Mouse (Mus musculus): ENCODE results near the gene Myadm. TPM values are rescaled to one million over a fixed set of nuclear protein-coding genes. Genes with fewer than 3 reads are reported as not detected.

The Myadm gene
- polyA plus RNA-seq, 1 experiment from 2014 or later = 178 TPM

DNA sequence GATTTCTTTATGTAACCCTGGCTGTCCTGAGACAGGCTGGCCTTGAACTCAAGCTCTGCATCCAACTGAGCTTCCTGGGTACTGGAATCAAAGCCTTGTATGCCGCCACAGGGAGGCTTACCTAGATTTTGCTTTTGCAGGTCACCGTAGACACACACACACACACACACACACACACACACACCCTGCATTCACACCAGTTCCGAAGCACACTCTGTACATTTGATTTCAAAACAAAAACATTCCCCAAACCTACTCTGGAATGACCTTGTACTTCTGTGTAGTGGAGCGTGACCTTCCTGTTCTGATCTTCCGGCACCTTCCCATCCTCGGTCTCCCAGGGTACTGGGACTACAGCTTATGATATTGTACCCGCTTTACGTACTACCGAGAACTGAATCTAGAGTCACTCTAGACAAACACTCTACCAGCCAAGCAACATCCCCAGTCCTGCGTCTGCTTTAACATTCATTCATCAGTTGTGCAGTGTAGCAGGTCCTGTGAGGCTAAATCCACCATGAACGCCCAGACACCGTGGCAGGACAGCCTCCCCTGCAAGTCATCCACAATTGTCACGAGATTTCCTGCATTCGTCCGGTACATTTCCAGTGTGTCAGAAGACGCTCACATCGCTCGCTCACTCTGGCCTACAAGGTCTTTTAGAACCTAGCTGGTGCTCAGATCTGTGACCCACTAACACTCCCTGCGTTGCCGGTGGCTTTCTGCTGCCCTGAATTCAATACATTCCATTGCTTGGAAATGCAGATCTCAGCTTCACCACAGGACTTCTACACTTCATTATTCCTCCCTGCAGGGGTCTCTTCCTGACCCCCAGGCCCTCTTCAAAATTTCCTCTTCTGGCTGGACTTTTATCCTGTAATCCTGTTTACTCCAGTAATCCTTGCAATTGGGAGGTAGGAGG, 58.7 kb downstream of the Myadm start:
- Histone ChIP-seq H3K9me3 (ENCODE audit: control insufficient read depth, low read length) (no peaks in the 10 kb centered on the region), H3K4me1 (ENCODE audit: control insufficient read depth, insufficient read depth, low read length) (no peaks in the 10 kb centered on the region), H3K9ac (ENCODE audit: low read depth, low read length) (no peak overlapping the region), H3K36me3 (ENCODE audit: control insufficient read depth, insufficient read depth, low read length) (peaks cover 70% of the 10 kb centered on the region), H3K27ac (replicated peaks; ENCODE audit: low read depth, low read length) (no peak overlapping the region), H3K27me3 (replicated peaks; ENCODE audit: control insufficient read depth, insufficient read depth, low read length) (no peaks in the 10 kb centered on the region), H3K4me3 (ENCODE audit: low read depth, low read length) (no peak overlapping the region), H3K4me2 (ENCODE audit: low read depth, low read length) (no peak overlapping the region)
- DNase-seq (ENCODE audit: low spot score) = no peak
- no peak for ATAC-seq (ENCODE audit: low read depth)
- 53% methylated on average over 20 of the region's 20 CpGs for WGBS

DNA sequence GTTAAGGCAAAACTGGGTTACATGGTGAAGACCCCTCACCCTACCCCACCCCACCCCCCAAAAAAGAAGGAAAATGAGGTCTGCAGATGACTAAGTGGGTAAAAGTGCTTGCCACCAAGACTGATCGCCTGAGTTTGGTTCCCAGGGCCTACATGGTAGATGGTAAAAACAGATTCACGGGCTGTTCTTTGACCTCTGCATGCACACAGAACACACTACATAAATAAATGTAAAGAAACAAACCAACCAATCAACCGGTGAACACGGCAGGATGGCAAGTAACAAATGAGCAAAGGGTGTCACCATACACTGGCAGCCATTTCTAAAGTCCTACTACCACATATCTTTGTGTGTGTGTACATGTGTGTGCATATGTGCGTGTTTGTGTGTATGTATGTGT, 59.4 kb downstream of the Myadm start:
- Histone ChIP-seq H3K27me3 (replicated peaks; ENCODE audit: control insufficient read depth, insufficient read depth, low read length) (no peaks in the 10 kb centered on the region), H3K36me3 (ENCODE audit: control insufficient read depth, insufficient read depth, low read length) (peaks cover 63% of the 10 kb centered on the region)
- no peak for ATAC-seq (ENCODE audit: low read depth)

DNA sequence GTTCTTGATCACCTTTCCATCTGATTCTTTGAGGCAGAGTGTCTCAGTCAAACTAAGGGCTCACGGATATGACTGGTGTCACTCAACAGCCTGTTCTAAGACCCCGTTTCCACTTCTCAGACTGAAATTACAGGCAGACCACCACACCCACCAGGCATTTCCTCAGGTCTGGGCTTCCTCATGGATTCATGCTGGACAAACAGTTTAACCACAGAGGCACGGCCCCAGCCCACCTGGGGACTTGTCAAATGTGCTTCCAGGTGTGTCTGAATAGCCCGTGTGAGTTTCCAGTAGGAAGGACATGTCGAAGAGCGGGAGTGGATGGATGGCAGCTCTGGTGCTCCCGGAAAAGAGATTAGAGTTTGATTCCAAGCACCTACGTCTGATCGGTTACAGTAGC, 60.9 kb downstream of the Myadm start:
- Histone ChIP-seq H3K27me3 (replicated peaks; ENCODE audit: control insufficient read depth, insufficient read depth, low read length) (no peaks in the 10 kb centered on the region), H3K4me3 (ENCODE audit: low read depth, low read length) (no peak overlapping the region), H3K4me2 (ENCODE audit: low read depth, low read length) (no peak overlapping the region), H3K9ac (ENCODE audit: low read depth, low read length) (no peak overlapping the region), H3K36me3 (ENCODE audit: control insufficient read depth, insufficient read depth, low read length) (peaks cover 57% of the 10 kb centered on the region), H3K9me3 (ENCODE audit: control insufficient read depth, low read length) (no peaks in the 10 kb centered on the region), H3K27ac (replicated peaks; ENCODE audit: low read depth, low read length) (no peak overlapping the region), H3K4me1 (ENCODE audit: control insufficient read depth, insufficient read depth, low read length) (no peaks in the 10 kb centered on the region)
- WGBS = 86% methylated on average over 9 of the region's 9 CpGs
- ATAC-seq (ENCODE audit: low read depth) (no peak), DNase-seq (ENCODE audit: low spot score) (no peak)

More for the DNA sequence above, 59.4 kb downstream of the Myadm start:
- Histone ChIP-seq H3K4me2 (ENCODE audit: low read depth, low read length) (no peak overlapping the region), H3K9ac (ENCODE audit: low read depth, low read length) (no peak overlapping the region), H3K4me3 (ENCODE audit: low read depth, low read length) (no peak overlapping the region), H3K27ac (replicated peaks; ENCODE audit: low read depth, low read length) (no peak overlapping the region), H3K4me1 (ENCODE audit: control insufficient read depth, insufficient read depth, low read length) (no peaks in the 10 kb centered on the region), H3K9me3 (ENCODE audit: control insufficient read depth, low read length) (no peaks in the 10 kb centered on the region)
- DNase-seq (ENCODE audit: low spot score) = no peak
- WGBS = 68% methylated on average over 5 of the region's 5 CpGs

Other genes starting within 250 kb of the Myadm start
- 0.10 and 0.16 TPM in 2 replicates for gene AU018091, start 119.9 kb upstream of the Myadm start, polyA plus RNA-seq (2014; fragmentation: Nextera tagmentation; extraction: Ambion mirVana)
- gene Nlrp12, start 39.3 kb upstream of the Myadm start, polyA plus RNA-seq (2014; fragmentation: Nextera tagmentation; extraction: Ambion mirVana) = 0.03 TPM in 1 of 2 replicates, not detected in the other
- 0.10 and 0.15 TPM in 2 replicates for gene Prkcg, start 99 bp downstream of the Myadm start, polyA plus RNA-seq (2014; fragmentation: Nextera tagmentation; extraction: Ambion mirVana)
- gene Cacng7, start 43.9 kb downstream of the Myadm start, polyA plus RNA-seq (2014; fragmentation: Nextera tagmentation; extraction: Ambion mirVana) = 1.7 and 3.1 TPM in 2 replicates
- gene Cacng8, start 101.6 kb downstream of the Myadm start, polyA plus RNA-seq (2014; fragmentation: Nextera tagmentation; extraction: Ambion mirVana) = 1.3 and 3.3 TPM in 2 replicates
- gene Cacng6, start 135.1 kb downstream of the Myadm start, polyA plus RNA-seq (2014; fragmentation: Nextera tagmentation; extraction: Ambion mirVana) = 13.0 and 14.5 TPM in 2 replicates
- gene Tarm1, start 213.5 kb downstream of the Myadm start, polyA plus RNA-seq (2014; fragmentation: Nextera tagmentation; extraction: Ambion mirVana) = 0.22 and 0.29 TPM in 2 replicates

All from embryonic facial prominence, embryonic 14.5 days (tissue).